Mouse (Mus musculus) spleen, adult 2 months (tissue): ENCODE results near the gene Mat2a.

ENCODE experiments used
- CTCF ChIP-seq: fragments of 200-500 bp; IDR thresholded peaks from 2 replicates; pipeline ENCODE4 v1.5.1; 2011; ENCODE audit warnings: mild to moderate bottlenecking, inconsistent platforms; ENCODE audit not compliant: insufficient read depth, insufficient read length, insufficient replicate concordance; ENCODE audit errors: extremely low read depth
- POLR2A ChIP-seq: fragments of 200-500 bp; IDR thresholded peaks from 2 replicates; pipeline ENCODE4 v1.6.1; 2011; ENCODE audit warnings: low read depth, low read length, inconsistent platforms

- no peak for TF ChIP-seq CTCF
- TF ChIP-seq POLR2A, result no peak
These were observed 10.1 kb downstream of the Mat2a start for GRCm38 (mm10) chr6:72429061-72429842.
